Mouse (Mus musculus) liver, embryonic 12.5 days (tissue): Measurements from ENCODE around the gene Arid2. TPM values are rescaled to one million over a fixed set of nuclear protein-coding genes. Genes with fewer than 3 reads are reported as not detected.

Experiments used
- ATAC-seq: fragments of 200-750 bp; cut with Nextera tagmentation; 2 replicates; pipeline ENCODE4 v1.8.0; 2017; ENCODE audit warnings: moderate number of reproducible peaks, mild to moderate bottlenecking, moderate library complexity
- H3K27ac ChIP-seq: fragments of 300-500 bp; sonication (generic); 2 replicates; pipeline ENCODE4 v1.5.1; 2016; ENCODE audit warnings: mild to moderate bottlenecking
- H3K27me3 ChIP-seq: fragments of 300-500 bp; sonication (generic); replicated peaks from 2 replicates; pipeline ENCODE4 v1.6.1; 2016; ENCODE audit warnings: mild to moderate bottlenecking, moderate library complexity
- H3K36me3 ChIP-seq: fragments of 300-500 bp; sonication (generic); 2 replicates; pipeline ENCODE4 v1.6.1; 2016; ENCODE audit warnings: mild to moderate bottlenecking, moderate library complexity
- H3K4me1 ChIP-seq: fragments of 300-500 bp; sonication (generic); 2 replicates; pipeline ENCODE4 v1.6.1; 2016
- H3K4me2 ChIP-seq: fragments of 300-500 bp; sonication (generic); 2 replicates; pipeline ENCODE4 v1.6.1; 2016; ENCODE audit warnings: mild to moderate bottlenecking, moderate library complexity
- H3K4me3 ChIP-seq: fragments of 300-500 bp; sonication (generic); 2 replicates; pipeline ENCODE4 v1.5.1; 2016; ENCODE audit warnings: mild to moderate bottlenecking, moderate library complexity
- H3K9ac ChIP-seq: fragments of 300-500 bp; sonication (generic); 2 replicates; pipeline ENCODE4 v1.6.1; 2016; ENCODE audit warnings: mild to moderate bottlenecking, moderate library complexity
- H3K9me3 ChIP-seq: fragments of 300-500 bp; sonication (generic); replicated peaks from 2 replicates; pipeline ENCODE4 v1.6.1; 2016; ENCODE audit warnings: mild to moderate bottlenecking, moderate library complexity
- WGBS: fragments of 180-500 bp; shearing (Covaris S2); methylation state at CpG from one replicate; pipeline ENCODE4 v1.1.7; 2016; ENCODE audit not compliant: insufficient replicate concordance; 5-methylcytosine and 5-hydroxymethylcytosine counted together
- microRNA-seq: library from miRNA; unstranded; fragments of <30 nt; microRNA quantifications from one replicate; pipeline ENCODE4, GENCODE M21; 2017
- polyA plus RNA-seq: library from polyadenylated mRNA; unstranded; fragments of >200 nt; fragmentation: Nextera tagmentation; extraction: Ambion mirVana; gene quantifications from 2 replicates; pipeline ENCODE4 v1.2.1, GENCODE M21; 2016

The Arid2 gene
- polyA plus RNA-seq, 1 experiment from 2014 or later: 14.1 TPM

- Histone ChIP-seq H3K4me3 (no peak overlapping the region; the same call in 1 of the 2 replicates), H3K9ac (no peak overlapping the region; the same call in 1 of the 2 replicates), H3K27ac (peak overlapping the region; percentile 89), H3K4me1 (peaks cover 28% of the 10 kb centered on the region), H3K4me2 (peak overlapping the region; percentile 45), H3K36me3 (peaks cover 60% of the 10 kb centered on the region), H3K9me3 (no peaks in the 10 kb centered on the region), H3K27me3 (no peaks in the 10 kb centered on the region)
- WGBS: 73% methylated on average over 7 of the region's 7 CpGs
- ATAC-seq: peak; percentile 99
These were observed 161.5 kb downstream of the Arid2 start for GRCm38 (mm10) chr15:96448656-96449299.

GRCm38 (mm10) chr15:96453346-96453745 lies 166.0 kb downstream of the Arid2 start:
- Histone ChIP-seq H3K36me3 (peaks cover 33% of the 10 kb centered on the region), H3K4me2 (peak overlapping the region; percentile 25), H3K4me3 (no peak overlapping the region), H3K4me1 (peaks cover 62% of the 10 kb centered on the region), H3K27ac (peak overlapping the region; percentile 59; the same call in 1 of the 2 replicates), H3K9me3 (no peaks in the 10 kb centered on the region), H3K9ac (peak overlapping the region; percentile 22; the same call in 1 of the 2 replicates), H3K27me3 (no peaks in the 10 kb centered on the region)
- ATAC-seq: no peak
- WGBS: 74% methylated on average over 1 of the region's 1 CpGs

Small RNA genes within 50 kb of the gene (microRNA-seq; reads per million reads assigned to microRNA genes)
- gene Gm25397: not detected

Other genes starting within 250 kb of the Arid2 start
- gene Scaf11, start 173.3 kb downstream of the Arid2 start, polyA plus RNA-seq: 68.8 and 73.0 TPM in 2 replicates